Mouse (Mus musculus) right cerebral cortex, adult 2 months (tissue): ENCODE data around the gene Fyb.

Source experiments
- DNase-seq, 2 experiments: peaks; one replicate each; pipeline ENCODE4 v3.0.0; 2021 to 2022; ENCODE audit warnings: low spot score in 2 of 2

Gene Fyb

DNA sequence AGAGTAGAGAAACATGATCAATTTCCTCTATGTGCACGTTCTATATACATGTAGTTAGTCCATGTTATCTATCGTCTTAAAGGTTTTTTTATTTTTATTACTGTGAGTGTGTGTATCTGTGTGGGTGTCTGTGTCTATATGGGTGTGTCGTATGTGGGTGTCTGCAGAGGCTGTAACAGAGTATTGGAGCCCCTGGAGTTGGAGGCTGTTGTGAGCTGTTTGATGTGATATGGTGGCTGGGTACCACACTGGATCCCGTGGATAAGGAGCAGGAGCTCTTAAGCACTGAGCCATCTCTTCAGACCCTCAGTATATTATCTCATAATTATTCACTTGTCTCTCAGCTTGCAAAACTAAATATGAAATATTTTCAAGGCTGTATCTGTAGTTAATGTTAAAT lies 135.4 kb downstream of the Fyb start:
- no peak for DNase-seq

DNA sequence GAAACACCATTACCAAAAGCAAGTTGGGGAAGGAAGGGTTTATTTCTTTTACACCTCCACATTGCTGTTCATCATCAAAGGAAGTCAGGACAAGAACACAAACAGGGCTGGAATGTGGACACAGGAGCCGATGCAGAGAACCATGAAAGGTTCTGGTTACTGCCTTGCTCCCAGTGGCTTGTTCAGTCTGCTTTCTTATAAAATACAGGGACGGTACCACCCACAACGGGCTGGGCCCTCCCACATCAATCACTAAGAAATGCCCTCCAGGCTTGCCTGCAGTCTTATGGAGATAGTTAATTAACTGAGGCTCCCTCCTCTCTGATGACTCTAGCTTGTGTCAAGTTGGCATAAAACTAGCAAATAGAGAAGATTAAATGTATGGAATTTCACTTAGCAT lies 139.3 kb downstream of the Fyb start:
- DNase-seq = no peak

GRCm38 (mm10) chr15:6663991-6664390 lies 141.3 kb downstream of the Fyb start:
- DNase-seq = no peak

DNA sequence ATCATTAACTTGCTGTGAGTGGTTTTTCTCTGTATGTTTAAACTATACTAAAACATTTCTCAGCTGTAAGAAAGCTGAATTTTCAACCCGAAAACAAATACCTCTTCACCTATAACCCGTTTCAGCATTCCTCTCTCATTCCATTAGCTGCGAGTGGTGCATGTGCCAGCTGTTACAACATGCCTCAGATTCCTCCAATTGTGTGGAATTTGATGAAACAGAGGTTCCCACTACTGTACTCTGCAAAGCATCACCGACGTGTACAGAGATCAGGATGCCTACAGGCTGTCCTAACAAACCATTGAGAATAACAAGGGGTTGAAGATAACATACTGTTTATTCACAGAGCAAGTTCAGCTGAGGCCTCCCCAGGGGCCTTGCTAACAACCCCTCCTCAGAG lies 143.4 kb downstream of the Fyb start:
- DNase-seq = no peak

GRCm38 (mm10) chr15:6668793-6669437 lies 146.3 kb downstream of the Fyb start:
- no peak for DNase-seq

DNA sequence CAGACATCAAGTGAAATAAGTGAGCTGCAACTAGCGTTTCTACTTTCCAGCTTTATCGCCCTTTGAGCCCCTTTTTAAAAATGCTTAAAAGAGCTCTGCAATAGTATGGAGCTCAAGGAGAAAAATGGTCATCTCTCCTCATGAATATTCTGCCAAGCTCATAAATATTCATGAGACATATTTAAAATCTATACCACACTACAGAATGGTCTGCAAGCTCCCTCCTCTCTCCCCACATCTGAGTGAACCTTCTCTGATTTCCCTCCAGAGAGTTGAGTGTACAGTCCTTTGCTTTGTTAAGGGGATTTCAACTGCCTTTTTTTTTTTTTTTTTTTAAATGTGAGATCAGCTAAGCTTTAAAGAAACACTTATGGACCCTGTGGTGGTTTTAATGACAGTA lies 155.8 kb downstream of the Fyb start:
- DNase-seq = no peak

DNA sequence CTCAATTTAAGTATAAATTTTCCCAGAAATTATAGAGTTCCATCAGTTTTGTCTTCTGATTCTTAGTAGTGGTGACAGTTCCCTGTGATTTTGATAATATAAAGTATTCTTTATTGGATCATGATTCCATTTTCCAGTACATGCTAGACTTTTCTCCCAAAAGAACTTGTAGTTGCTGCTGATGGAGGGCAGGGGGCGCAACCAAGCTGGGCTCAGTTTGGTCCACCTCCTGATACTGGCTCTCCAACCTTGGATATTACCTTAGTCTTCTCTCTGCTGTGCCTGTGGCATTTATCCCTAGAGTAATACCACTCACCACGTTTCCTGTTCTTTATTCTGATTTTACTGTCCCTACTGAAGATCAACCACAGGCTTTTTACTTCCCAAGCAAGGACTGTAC lies 179.5 kb downstream of the Fyb start:
- DNase-seq = no peak

- no peak for DNase-seq
These were observed 182.8 kb downstream of the Fyb start for GRCm38 (mm10) chr15:6705351-6705901.

DNA sequence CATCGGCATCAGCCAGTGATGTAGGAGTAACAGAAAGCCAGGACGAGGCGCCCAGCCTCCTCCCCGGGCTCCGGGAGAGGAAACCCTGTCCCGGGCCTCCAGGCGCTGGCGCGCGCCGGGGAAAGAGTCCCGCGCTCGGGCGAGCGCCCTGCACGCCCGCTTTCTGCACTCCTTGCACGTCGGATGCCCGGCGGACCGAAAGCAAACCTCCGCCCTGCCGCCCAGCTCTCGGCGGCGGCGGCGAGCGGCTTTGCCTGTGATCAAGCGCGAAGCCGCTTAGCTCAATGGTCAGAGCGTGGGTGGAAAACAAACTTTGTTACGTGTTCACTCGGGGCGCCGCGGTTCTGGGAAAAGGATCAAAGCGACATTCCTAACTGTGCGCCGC lies 184.9 kb downstream of the Fyb start:
- DNase-seq = peak; percentile 61 to 67

DNA sequence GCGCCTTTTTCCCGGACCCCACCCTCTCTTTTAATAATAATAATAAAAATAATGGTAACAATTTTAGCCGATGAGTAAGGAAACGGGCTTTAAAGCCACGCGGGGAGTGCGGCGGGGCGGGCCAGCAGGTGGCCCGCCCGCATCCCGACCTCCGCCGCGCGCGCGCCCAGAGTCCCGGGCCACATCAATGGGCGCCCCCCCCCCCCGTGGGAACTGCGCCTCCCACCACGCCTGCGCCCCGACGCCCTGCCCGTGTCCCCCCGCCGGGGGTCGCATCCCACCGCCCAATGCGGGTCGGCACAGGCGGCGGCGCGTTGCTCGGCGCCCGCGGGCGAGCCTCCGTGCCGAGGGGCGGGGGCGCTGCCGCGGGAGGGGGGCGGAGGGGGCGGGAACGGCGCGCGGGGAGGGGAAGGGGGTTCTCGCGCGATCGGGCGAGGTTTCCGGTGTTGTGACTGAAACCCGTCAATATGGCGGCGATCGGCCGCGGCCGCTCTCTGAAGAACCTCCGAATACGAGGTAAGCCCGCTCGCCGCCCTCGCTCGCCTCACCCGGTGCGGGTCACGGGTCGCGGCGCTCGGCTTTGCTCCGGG lies 185.4 kb downstream of the Fyb start, which contains the start of gene Rictor:
TSS of gene Rictor (plus strand) at position 444 of the 590 bp plus-strand sequence.
- DNase-seq = peak; percentile 69 to 70

DNA sequence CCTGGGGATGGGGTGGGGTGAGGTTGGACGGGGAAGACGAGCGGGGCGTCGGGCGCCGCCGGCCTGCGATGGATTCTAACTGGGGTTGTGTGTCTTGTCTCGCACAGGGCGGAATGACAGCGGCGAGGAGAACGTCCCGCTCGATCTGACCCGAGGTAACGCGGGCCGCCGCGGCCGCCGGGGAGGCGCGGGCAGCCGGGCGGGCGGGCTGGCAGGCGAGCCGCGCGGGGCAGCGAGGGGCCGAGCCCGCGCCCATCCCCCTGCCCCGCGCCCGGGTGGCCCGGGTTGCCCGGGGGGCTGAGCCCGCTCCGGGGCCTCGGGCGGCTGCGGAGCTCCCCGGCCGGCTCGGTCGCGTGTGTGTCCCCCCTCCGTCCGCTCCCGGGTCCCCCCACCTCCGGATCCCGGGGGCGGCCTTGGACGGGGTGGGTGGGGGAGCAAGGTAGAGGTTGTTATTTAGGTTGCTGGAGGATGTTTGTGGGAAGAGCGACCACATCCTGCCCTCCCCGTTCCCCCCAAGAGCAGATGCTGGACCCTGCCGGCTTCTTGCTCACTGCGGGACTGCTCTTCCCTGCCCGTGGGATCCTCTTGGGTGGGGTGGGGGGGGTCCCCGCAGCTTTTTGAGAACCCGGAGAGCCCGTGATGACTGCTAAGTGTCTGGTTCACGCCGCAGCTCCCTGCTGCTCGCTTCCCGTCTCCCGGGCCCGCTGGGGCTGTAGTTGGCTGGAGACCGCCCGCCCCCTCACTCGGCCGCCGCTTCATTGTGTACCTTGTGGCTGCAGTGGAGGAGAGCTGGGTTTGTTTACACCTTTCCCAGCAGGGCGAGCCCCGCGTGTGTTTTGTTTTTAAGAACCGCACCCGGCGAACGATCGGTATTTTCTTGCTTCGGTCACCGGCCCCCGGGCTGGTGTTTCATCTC lies 186.1 kb downstream of the Fyb start:
- peak; percentile 54 to 62 for DNase-seq

DNA sequence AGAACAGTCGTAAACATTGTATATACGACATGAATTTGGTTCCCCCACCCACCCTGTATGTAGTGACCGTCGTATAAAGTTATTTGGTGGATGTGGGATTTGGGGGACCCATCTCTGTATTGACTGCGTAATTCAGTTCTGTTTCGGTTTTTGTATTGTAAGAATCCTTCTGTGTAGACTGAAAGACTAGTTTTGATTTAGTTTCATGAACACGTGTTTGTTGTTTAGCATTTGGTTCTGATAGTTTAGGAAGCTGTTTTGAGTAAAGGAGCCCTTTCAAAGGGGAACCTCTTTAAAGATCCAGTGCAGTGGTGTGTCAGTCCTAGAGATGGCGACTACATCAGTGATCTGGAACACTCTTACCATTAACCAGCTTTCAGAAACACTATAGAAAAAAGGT lies 187.0 kb downstream of the Fyb start:
- no peak for DNase-seq

DNA sequence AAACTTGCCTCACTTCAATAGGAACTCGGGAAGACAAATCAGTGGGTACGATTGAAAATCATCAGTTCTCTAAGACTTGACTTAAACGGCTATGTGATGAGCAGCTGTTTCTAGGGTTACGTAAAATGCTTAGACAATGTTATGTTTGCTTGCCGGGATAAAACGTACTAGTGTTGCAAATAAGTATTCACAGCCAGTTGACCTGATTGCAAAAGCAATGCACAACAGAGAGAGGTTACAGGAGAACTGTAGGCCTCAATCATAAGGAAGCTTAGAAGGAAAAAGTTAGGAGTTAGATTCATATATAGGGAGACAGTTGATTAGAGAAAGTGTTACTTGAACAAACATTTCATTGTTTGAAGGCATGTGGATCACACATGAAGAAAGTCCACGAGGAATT lies 187.7 kb downstream of the Fyb start:
- DNase-seq = no peak

- no peak for DNase-seq
These were observed 188.6 kb downstream of the Fyb start for GRCm38 (mm10) chr15:6711226-6711625.
